Mouse (Mus musculus): ENCODE data around the gene Tacc2.

DNA sequence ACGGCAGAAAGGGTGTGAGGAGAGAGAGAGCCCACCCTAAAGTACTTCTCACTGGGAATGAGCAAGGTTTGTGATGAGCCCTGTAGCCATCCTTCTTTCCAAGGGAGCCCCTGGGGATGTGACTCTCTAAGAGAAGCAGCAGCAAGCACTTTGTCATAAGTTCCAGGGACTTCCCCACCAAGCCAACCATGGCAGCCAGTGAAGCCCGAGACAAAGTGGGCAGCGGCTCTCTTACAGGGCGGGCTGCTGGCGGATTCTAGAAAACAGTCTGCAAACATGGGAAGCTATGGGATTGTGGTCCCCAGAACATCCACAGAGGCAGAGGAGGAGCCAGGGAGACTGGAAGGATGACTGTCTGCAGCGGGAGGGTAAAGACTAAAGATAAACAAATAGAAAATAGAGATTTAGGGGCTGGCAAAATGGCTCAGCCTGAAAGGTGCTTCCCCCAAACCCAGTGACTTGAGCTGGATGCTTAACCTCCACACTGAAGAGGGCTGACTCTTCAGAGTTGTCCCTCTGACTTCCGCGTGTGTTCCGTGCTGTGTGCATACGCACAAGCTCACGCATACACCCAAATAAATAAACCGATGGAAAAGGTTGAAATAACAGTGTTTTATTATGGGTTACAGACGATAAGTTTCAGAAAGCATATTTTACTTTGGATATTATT is 118.6 kb downstream of the Tacc2 start:
- TF ChIP-seq POLR2A (IDR thresholded peaks at IDR 0.05; ENCODE audit: control insufficient read depth in 1 of 2, insufficient read depth in 1 of 2, low read depth in 1 of 2, low read length in 2 of 2, poor library complexity in 1 of 2), result no peak
- TF ChIP-seq EP300 (IDR thresholded peaks at IDR 0.05; ENCODE audit: low read depth in 1 of 2, low read length in 2 of 2), result no peak
- no peak for TF ChIP-seq POLR2AphosphoS2 (IDR thresholded peaks at IDR 0.05; ENCODE audit: low read length)
- no peak for TF ChIP-seq NELFE (IDR thresholded peaks at IDR 0.05; ENCODE audit: low read depth, low read length)
- no peak for TF ChIP-seq SIN3A (IDR thresholded peaks at IDR 0.05; ENCODE audit: low read length)
- no peak for TF ChIP-seq KAT2A (conservative IDR thresholded peaks at IDR 0.05; ENCODE audit: low read depth, low read length)
- TF ChIP-seq ETS1 (IDR thresholded peaks at IDR 0.05; ENCODE audit: low read depth, low read length), result no peak
- no peak for TF ChIP-seq CTCF (IDR thresholded peaks at IDR 0.05 in 2 of 3, conservative IDR thresholded peaks at IDR 0.05 in 1 of 3; ENCODE audit: control insufficient read depth in 1 of 3, insufficient read depth in 1 of 3, low read depth in 2 of 3, low read length in 3 of 3, poor library complexity in 1 of 3, severe bottlenecking in 1 of 3)
- TF ChIP-seq CHD2 (IDR thresholded peaks at IDR 0.05; ENCODE audit: low read length), result no peak
- no peak for TF ChIP-seq MAX (IDR thresholded peaks at IDR 0.05; ENCODE audit: low read length)
- TF ChIP-seq MEF2A (IDR thresholded peaks at IDR 0.05; ENCODE audit: extremely low read depth, insufficient replicate concordance, low read depth, low read length, poor library complexity, severe bottlenecking), result no peak
- no peak for TF ChIP-seq ELF1 (IDR thresholded peaks at IDR 0.05; ENCODE audit: low read depth, low read length)
